Mouse (Mus musculus) lung, embryonic 16.5 days (tissue): ENCODE measurements at regions not wholly inside any gene's neighbourhood (a gene's known extent, or its start where the extent isn't known, plus 50 kb on each side); places are given as distances from the start of the nearest gene placed in this dataset.

Experiments
- ATAC-seq: fragments of 200-750 bp; cut with Nextera tagmentation; 2 replicates; pipeline ENCODE4 v1.8.0; 2017; ENCODE audit warnings: low read depth, mild to moderate bottlenecking, moderate library complexity
- H3K27ac ChIP-seq: fragments of 300-500 bp; sonication (generic); 2 replicates; pipeline ENCODE4 v1.5.1; 2014; ENCODE audit warnings: mild to moderate bottlenecking, control low read depth, low read length
- H3K27me3 ChIP-seq: fragments of 300-500 bp; sonication (generic); 2 replicates; pipeline ENCODE4 v1.6.1; 2014; ENCODE audit warnings: low read depth, low read length, mixed read lengths; ENCODE audit not compliant: control insufficient read depth, insufficient read depth
- H3K36me3 ChIP-seq: fragments of 300-500 bp; sonication (generic); 2 replicates; pipeline ENCODE4 v1.6.1; 2014; ENCODE audit warnings: low read length; ENCODE audit not compliant: control insufficient read depth, insufficient read depth
- H3K4me1 ChIP-seq: fragments of 300-500 bp; sonication (generic); replicated peaks from 2 replicates; pipeline ENCODE4 v1.6.1; 2014; ENCODE audit warnings: low read length, mixed read lengths; ENCODE audit not compliant: control insufficient read depth, insufficient read depth
- H3K4me2 ChIP-seq: fragments of 300-500 bp; sonication (generic); 2 replicates; pipeline ENCODE4 v1.6.1; 2014; ENCODE audit warnings: low read depth, low read length, control low read depth
- H3K4me3 ChIP-seq: fragments of 300-500 bp; sonication (generic); 2 replicates; pipeline ENCODE4 v1.5.1; 2014; ENCODE audit warnings: mild to moderate bottlenecking, low read length, control low read depth
- H3K9ac ChIP-seq: fragments of 300-500 bp; sonication (generic); 2 replicates; pipeline ENCODE4 v1.6.1; 2014; ENCODE audit warnings: low read length, control low read depth
- H3K9me3 ChIP-seq: fragments of 300-500 bp; sonication (generic); 2 replicates; pipeline ENCODE4 v1.6.1; 2016; ENCODE audit warnings: low read length; ENCODE audit not compliant: control insufficient read depth
- WGBS: fragments of 180-500 bp; shearing (Covaris S2); extraction: QIAGEN DNeasy Blood & Tissue Kit; methylation state at CpG from one replicate; pipeline ENCODE4 v1.1.7; 2014; 5-methylcytosine and 5-hydroxymethylcytosine counted together

- H3K36me3 ChIP-seq: no peaks in the 10 kb centered on the region
- H3K27me3 ChIP-seq: no peaks in the 10 kb centered on the region
- no peak overlapping the region for H3K27ac ChIP-seq
- H3K9me3 ChIP-seq: no peaks in the 10 kb centered on the region
- H3K4me2 ChIP-seq: no peak overlapping the region
- H3K9ac ChIP-seq: no peak overlapping the region
- no peak overlapping the region for H3K4me3 ChIP-seq
- no peak for ATAC-seq
- no peaks in the 10 kb centered on the region for H3K4me1 ChIP-seq
- 71% methylated on average over 3 of the region's 3 CpGs for WGBS
Measured at GRCm38 (mm10) chr1:147344027-147344426, 849.5 kb downstream of the Brinp3 start.
